Mouse (Mus musculus) C2C12 (cell line): ENCODE data around the gene Plvap.

Experiments
- CTCF ChIP-seq: IDR thresholded peaks from one replicate; pipeline ENCODE4 v1.5.1; 2011; ENCODE audit not compliant: control insufficient read depth, insufficient read depth, insufficient read length
- MAX ChIP-seq: IDR thresholded peaks from one replicate; pipeline ENCODE4 v1.6.1; 2011; ENCODE audit warnings: mild to moderate bottlenecking, control low read depth
- MYOD1 ChIP-seq: IDR thresholded peaks from one replicate; pipeline ENCODE4 v1.6.1; 2011; ENCODE audit warnings: low read depth; ENCODE audit not compliant: control insufficient read depth, insufficient read length
- MYOG ChIP-seq: IDR thresholded peaks from one replicate; pipeline ENCODE4 v1.6.1; 2011; ENCODE audit not compliant: control insufficient read depth, insufficient read length; ENCODE audit errors: extremely low read depth

- TF ChIP-seq CTCF (no peak), MAX (no peak), MYOD1 (no peak), MYOG (no peak)
These were observed 48.8 kb downstream of the Plvap start for GRCm38 (mm10) chr8:71462786-71463185.
